Mouse (Mus musculus): ENCODE results near the gene Sertad3.
A peak's percentile ranks its signal among the peaks of the same experiment; 100 is the strongest.

Sertad3 gene

DNA sequence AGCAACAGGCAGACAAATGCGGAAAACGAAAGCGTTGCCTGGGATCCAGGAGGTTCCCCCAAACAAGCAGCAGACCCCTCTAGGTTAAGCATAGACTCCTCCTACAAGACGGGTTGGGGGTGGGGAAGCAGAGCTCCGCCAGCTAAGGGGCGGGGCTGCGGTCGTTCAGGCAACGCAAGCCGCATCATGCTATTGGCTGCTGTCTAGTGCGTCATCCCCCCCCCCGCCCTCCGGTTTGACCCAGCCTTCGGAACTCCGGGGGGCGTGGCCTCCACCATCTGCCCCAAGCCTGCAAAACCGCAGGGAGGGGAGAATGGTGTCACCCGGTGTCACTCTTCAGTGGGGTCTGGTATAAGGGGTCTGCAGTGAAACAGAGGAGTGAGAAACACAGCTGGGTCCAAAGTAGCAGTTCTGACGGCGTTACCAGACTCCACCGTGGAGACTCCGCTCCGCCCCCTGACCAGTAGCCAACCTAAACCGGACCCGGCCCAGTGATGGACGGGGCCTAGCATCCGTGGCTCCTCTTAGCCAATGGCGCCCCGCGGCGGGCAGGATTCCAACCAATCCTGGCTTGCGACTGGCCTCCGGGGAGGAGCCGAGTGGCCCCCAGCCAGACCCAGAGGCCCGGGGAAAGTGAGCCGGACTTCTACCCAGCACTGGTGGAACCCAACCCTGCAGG is at the start of gene Sertad3:
Gene Sertad3, plus strand, starts transcription at position 613 of the 679 bp plus-strand sequence.
- DNase-seq (ENCODE audit: low spot score in 2 of 2) = peak; percentile 93 to 98

GRCm38 (mm10) chr7:27427387-27427786 is 46.2 kb upstream of the Sertad3 start:
- no peak for DNase-seq (ENCODE audit: low spot score in 2 of 2)

- DNase-seq (ENCODE audit: low spot score in 2 of 2) = no peak
Observed at GRCm38 (mm10) chr7:27428002-27428401, 45.6 kb upstream of the Sertad3 start.

- no peak for DNase-seq (ENCODE audit: low spot score in 2 of 2)
Observed at GRCm38 (mm10) chr7:27429135-27429534, 44.4 kb upstream of the Sertad3 start.

DNA sequence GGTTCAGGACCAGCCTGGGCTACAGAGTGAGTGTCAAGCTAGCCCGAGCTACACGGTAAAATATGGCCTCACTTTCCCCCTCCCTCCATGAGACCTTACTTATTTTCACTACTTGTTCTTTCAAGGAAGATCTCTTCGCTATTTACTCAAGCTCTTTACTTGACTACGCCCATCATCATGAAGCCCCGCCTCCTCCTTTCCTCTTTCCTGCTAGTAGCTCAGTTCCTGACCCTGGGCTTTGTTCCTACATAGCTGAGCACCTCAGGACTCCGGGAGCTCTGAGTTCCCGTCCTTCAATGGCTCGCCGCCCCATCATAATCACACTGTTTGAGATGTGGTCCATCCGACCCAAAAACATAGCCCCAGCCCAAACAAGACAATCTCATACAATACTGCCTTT is 40.2 kb upstream of the Sertad3 start:
- no peak for DNase-seq (ENCODE audit: low spot score in 2 of 2)

DNA sequence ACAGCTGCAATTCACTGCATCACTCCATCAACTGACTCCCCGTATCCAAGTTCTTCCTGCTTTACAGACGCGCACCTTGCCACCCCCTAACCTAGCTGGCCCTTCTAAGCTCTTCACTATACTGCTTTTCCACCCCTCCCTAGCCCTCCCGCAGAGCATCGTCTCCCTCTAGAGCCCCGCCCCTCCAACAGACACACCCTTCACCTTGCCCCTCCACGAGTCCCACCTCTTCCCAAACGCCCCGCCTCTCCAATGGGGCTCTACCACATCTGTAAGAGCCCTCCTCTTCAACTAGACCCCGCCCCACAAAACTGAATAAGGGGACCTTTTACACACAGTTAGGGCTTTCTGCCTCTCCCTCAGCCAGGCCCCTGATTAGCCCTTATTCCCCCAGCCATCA is 39.8 kb upstream of the Sertad3 start:
- no peak for DNase-seq (ENCODE audit: low spot score in 2 of 2)

GRCm38 (mm10) chr7:27437544-27437943 is 36.0 kb upstream of the Sertad3 start:
- DNase-seq (ENCODE audit: low spot score in 2 of 2) = no peak

GRCm38 (mm10) chr7:27440014-27440413 is 33.6 kb upstream of the Sertad3 start:
- DNase-seq (ENCODE audit: low spot score in 2 of 2) = no peak

DNA sequence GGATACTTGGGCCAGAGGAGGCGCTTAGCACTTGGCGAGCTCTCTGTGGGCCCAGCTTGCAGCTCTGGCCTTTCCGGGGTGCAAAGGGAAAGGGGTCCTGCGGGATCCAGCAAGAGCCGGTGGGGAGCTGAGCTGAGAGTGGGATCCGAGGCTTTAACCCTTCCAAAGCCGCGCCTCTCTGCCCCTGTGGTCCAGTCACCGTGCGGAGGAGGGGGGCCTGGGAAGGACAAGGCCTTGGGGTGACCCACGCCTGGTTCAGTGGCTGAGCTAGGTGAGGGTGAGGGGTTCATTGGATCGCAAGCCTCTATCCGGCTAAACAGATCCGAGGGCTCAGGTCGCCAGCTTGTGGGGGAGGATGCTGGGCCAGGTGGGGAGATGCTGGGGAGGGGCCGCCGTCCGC is 27.5 kb upstream of the Sertad3 start:
- no peak for DNase-seq (ENCODE audit: low spot score in 2 of 2)

DNA sequence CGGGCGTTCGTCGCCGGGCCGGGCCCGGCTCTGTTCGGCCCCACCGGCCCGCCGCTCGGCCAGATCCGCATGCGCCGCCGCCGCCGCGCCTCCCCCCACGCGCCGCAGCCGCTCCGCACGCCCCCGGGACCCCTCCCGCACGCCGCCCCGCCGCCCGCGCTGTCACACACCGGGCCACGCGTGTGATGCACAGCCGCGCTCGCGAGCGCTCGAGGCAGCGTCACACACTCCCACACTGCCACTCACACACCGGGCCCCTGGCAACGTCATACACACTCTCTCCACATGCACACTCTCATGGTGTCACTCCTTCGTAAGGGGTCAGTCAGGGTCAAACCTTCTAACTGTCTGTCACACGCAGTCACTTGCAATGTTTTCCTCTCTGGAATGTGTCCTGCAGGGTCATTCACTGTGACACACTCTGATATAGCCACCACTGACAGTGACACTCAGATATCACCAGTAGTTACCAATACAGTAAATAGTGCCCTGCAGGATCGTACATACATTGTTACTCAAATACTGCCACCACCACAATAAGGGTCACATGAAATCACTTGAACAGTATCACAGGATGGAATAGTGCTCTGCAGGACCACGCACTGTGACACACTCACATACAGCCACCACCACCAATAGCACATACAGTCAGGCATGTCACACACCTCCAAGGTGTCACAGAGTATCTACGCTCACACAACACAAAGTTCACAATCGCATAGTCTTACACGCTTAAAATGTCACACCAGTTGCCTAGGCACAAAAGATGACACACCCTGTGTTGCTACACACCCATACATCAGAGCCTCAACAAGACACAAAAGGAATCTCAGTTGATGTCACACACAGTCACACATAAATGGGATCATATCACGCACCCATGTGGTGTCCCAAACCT is 26.8 kb upstream of the Sertad3 start:
- DNase-seq (ENCODE audit: low spot score in 2 of 2) = peak; percentile 61 to 76

DNA sequence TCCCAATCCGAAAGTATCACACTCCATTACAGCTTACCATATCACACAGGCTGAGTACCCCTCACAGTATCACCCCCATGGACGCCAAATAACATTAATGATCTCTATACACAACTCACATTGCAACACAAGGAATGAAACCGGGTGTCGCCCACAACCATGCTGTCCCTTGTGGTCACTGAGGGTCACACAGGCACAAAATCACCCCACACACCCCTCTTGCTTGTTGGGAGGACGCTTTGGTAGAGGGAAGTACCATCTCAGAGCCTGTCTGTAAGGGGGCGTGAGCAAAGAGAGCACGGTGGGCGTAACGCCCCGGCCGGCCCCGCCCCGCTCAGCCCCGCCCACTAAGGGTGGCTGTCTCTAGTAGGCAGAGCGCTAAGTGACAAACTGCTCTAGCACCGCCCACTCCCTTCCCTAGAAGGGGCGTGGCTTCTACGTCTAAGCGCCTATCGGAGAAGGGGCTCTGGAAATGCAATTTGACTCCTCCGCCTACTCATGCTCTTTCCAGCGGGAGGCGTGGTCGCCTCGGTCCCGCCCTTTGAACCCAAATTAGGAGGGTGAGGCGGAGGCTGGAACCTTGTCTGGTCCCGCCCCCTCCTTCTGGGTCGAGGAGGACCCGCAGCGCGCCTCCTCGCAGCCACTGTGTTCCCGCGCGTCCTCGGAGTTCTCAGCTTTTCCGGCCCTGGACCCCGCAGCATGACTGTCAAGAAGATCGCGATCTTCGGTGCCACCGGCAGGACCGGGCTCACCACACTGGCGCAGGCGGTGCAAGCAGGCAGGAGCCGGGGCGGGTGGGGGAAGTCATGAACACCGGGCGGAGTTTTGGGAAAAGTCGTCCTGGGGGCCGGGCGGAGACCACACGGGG is 25.9 kb upstream of the Sertad3 start, which contains the start of the genes Sptbn4 and Blvrb:
Gene Sptbn4, minus strand, starts transcription at position 268 of the 868 bp plus-strand sequence.
Gene Blvrb, plus strand, starts transcription at position 560 of the 868 bp plus-strand sequence.
- DNase-seq (ENCODE audit: low spot score in 2 of 2) = peak; percentile 98 to 99

GRCm38 (mm10) chr7:27448421-27449206 is 25.0 kb upstream of the Sertad3 start:
- DNase-seq (ENCODE audit: low spot score in 2 of 2) = no peak

GRCm38 (mm10) chr7:27449256-27449862 is 24.2 kb upstream of the Sertad3 start:
- DNase-seq (ENCODE audit: low spot score in 2 of 2) = peak in 1 of 2 experiments; percentile 80

GRCm38 (mm10) chr7:27451359-27451758 is 22.2 kb upstream of the Sertad3 start:
- no peak for DNase-seq (ENCODE audit: low spot score in 2 of 2)

GRCm38 (mm10) chr7:27452206-27452770 is 21.3 kb upstream of the Sertad3 start:
- no peak for DNase-seq (ENCODE audit: low spot score in 2 of 2)

DNA sequence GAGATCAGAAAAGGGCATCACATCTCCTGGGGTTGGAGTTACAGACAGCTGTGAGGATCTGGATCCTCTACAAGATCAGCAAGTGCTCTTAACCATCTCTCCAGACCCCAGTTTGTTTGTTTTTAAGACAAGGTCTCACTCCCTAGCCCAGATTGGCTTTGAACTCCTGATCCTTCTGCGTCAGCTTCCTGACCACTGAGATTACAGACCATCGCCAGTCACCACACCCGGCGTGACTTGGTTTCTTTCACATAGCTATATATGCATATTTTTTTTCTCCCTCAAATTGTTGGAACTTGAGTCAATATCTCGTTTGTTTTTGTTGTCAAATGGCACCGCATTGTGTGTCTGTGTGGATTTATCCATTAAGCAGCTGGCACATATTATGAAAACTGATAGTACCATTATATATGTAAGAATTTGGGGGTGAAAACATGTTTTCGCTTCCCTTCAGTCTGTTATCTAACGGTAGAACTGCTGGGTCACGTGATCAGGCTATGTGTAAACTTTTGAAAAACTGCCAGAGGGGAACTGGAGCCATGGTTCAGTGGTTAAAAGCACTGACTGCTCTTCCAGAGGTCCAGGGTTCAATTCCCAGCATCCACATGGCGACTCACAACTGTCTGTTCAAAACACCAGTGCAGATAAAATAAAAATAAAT is 19.0 kb upstream of the Sertad3 start:
- no peak for DNase-seq (ENCODE audit: low spot score in 2 of 2)

GRCm38 (mm10) chr7:27455273-27455672 is 18.3 kb upstream of the Sertad3 start:
- DNase-seq (ENCODE audit: low spot score in 2 of 2) = no peak

DNA sequence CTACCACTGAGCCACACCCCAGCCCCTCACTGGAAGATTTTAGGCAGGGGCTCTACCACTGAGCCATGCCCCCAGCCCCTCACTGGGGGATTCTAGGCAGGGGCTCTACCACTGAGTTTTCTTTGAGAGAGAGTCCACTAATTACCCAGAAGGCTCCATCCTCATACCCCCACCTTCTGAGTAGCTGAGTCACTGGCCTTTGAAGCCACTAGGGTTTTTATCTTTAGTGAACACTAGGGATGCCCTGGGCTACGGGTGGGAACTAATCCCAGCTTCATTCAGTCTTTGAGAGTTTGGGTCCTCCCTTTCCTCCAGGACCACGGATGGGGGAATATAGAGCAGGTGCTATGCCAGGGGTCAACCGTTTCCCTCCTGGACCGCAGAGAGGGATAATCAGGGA is 15.0 kb upstream of the Sertad3 start:
- DNase-seq (ENCODE audit: low spot score in 2 of 2) = no peak

DNA sequence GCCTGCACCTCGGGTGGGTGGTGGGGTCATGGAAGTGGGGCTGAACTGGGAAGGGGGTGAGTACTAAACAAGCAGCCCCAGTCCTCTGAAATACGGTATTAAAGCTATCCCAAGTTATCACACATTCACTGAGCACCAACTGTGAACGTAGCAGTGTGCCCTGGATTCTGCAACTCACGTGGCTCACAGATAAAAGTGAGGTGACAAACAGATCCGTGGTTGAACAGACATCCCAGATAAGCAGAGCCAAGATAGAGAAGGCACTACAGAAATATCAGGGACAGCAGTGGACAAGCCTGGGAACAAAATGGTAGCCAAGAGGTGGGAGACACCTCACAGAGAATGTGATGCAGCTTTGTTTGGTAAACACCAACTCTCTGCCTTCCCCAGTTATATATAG is 13.9 kb upstream of the Sertad3 start:
- no peak for DNase-seq (ENCODE audit: low spot score in 2 of 2)

GRCm38 (mm10) chr7:27460477-27460876 is 13.1 kb upstream of the Sertad3 start:
- DNase-seq (ENCODE audit: low spot score in 2 of 2) = no peak

Measured in left cerebral cortex, adult 9 months (tissue).